Mouse (Mus musculus): ENCODE results near the gene Olfr420. TPM values are rescaled to one million over a fixed set of nuclear protein-coding genes. Genes with fewer than 3 reads are reported as not detected.

Olfr420 gene
- not detected in 2 replicates for polyA plus RNA-seq (2011; ENCODE audit: insufficient read depth, insufficient read length, low replicate concordance, missing spikeins)

GRCm38 (mm10) chr1:174155333-174155732, at the start of gene Olfr420:
TSS of gene Olfr420 (plus strand) at chr1:174155633.
- no peaks in the 10 kb centered on the region for H3K4me1 ChIP-seq (ENCODE audit: control insufficient read depth, insufficient read depth, low read length)
- H3K27ac ChIP-seq (ENCODE audit: control insufficient read depth, insufficient read depth, low read depth, low read length, poor library complexity), result no peak within 1 kb of the TSS
- WGBS, result 80% methylated on average over 1 of the region's 1 CpGs
- no peak within 1 kb of the TSS for H3K4me3 ChIP-seq (replicated peaks; ENCODE audit: control insufficient read depth, low read depth, low read length)
- TF ChIP-seq CTCF (IDR thresholded peaks at IDR 0.05; ENCODE audit: control insufficient read depth, insufficient read depth, low read length) (no peak), POLR2A (IDR thresholded peaks at IDR 0.05; ENCODE audit: borderline replicate concordance, control insufficient read depth, low read depth, low read length) (no peak)

- WGBS, result 66% methylated on average over 2 of the region's 2 CpGs
- Histone ChIP-seq H3K4me3 (replicated peaks; ENCODE audit: control insufficient read depth, low read depth, low read length) (no peak within 1 kb of the TSS), H3K4me1 (ENCODE audit: control insufficient read depth, insufficient read depth, low read length) (no peaks in the 10 kb centered on the region), H3K27ac (ENCODE audit: control insufficient read depth, insufficient read depth, low read depth, low read length, poor library complexity) (no peak within 1 kb of the TSS)
- no peak for TF ChIP-seq POLR2A (IDR thresholded peaks at IDR 0.05; ENCODE audit: borderline replicate concordance, control insufficient read depth, low read depth, low read length)
- no peak for TF ChIP-seq CTCF (IDR thresholded peaks at IDR 0.05; ENCODE audit: control insufficient read depth, insufficient read depth, low read length)
These were observed 34.4 kb upstream of the Olfr420 start, which contains the start of gene Olfr231 for GRCm38 (mm10) chr1:174121062-174121461. TSS of gene Olfr231 (minus strand) at chr1:174121162.

GRCm38 (mm10) chr1:174131217-174131616, 24.2 kb upstream of the Olfr420 start, which contains the start of gene Olfr424:
TSS of gene Olfr424 (plus strand) at chr1:174131517.
- TF ChIP-seq POLR2A (IDR thresholded peaks at IDR 0.05; ENCODE audit: borderline replicate concordance, control insufficient read depth, low read depth, low read length) (no peak), CTCF (IDR thresholded peaks at IDR 0.05; ENCODE audit: control insufficient read depth, insufficient read depth, low read length) (no peak)
- Histone ChIP-seq H3K4me1 (ENCODE audit: control insufficient read depth, insufficient read depth, low read length) (no peaks in the 10 kb centered on the region), H3K27ac (ENCODE audit: control insufficient read depth, insufficient read depth, low read depth, low read length, poor library complexity) (no peak within 1 kb of the TSS), H3K4me3 (replicated peaks; ENCODE audit: control insufficient read depth, low read depth, low read length) (no peak within 1 kb of the TSS)
- WGBS, result 81% methylated on average over 3 of the region's 3 CpGs

- Histone ChIP-seq H3K4me3 (replicated peaks; ENCODE audit: control insufficient read depth, low read depth, low read length) (no peak overlapping the region), H3K4me1 (ENCODE audit: control insufficient read depth, insufficient read depth, low read length) (no peaks in the 10 kb centered on the region), H3K27ac (ENCODE audit: control insufficient read depth, insufficient read depth, low read depth, low read length, poor library complexity) (no peak overlapping the region)
- 81% methylated on average over 3 of the region's 3 CpGs for WGBS
- TF ChIP-seq CTCF (IDR thresholded peaks at IDR 0.05; ENCODE audit: control insufficient read depth, insufficient read depth, low read length) (no peak), POLR2A (IDR thresholded peaks at IDR 0.05; ENCODE audit: borderline replicate concordance, control insufficient read depth, low read depth, low read length) (no peak)
These were observed 23.4 kb upstream of the Olfr420 start for GRCm38 (mm10) chr1:174131999-174132398.

- H3K4me1 ChIP-seq (ENCODE audit: control insufficient read depth, insufficient read depth, low read length), result no peaks in the 10 kb centered on the region
- no peak overlapping the region for H3K27ac ChIP-seq (ENCODE audit: control insufficient read depth, insufficient read depth, low read depth, low read length, poor library complexity)
- WGBS, result 8% methylated on average over 2 of the region's 2 CpGs
- TF ChIP-seq POLR2A (IDR thresholded peaks at IDR 0.05; ENCODE audit: borderline replicate concordance, control insufficient read depth, low read depth, low read length) (no peak), CTCF (IDR thresholded peaks at IDR 0.05; ENCODE audit: control insufficient read depth, insufficient read depth, low read length) (no peak)
- H3K4me3 ChIP-seq (replicated peaks; ENCODE audit: control insufficient read depth, low read depth, low read length), result no peak overlapping the region
These were observed 14.0 kb upstream of the Olfr420 start for GRCm38 (mm10) chr1:174141384-174141783.

- WGBS, result 87% methylated on average over 1 of the region's 1 CpGs
- Histone ChIP-seq H3K27ac (ENCODE audit: control insufficient read depth, insufficient read depth, low read depth, low read length, poor library complexity) (no peak overlapping the region), H3K4me3 (replicated peaks; ENCODE audit: control insufficient read depth, low read depth, low read length) (no peak overlapping the region), H3K4me1 (ENCODE audit: control insufficient read depth, insufficient read depth, low read length) (no peaks in the 10 kb centered on the region; the same call in 1 of the 2 replicates)
- TF ChIP-seq POLR2A (IDR thresholded peaks at IDR 0.05; ENCODE audit: borderline replicate concordance, control insufficient read depth, low read depth, low read length) (no peak), CTCF (IDR thresholded peaks at IDR 0.05; ENCODE audit: control insufficient read depth, insufficient read depth, low read length) (no peak)
These were observed 8.7 kb upstream of the Olfr420 start for GRCm38 (mm10) chr1:174146696-174147095.

GRCm38 (mm10) chr1:174149289-174149688, 6.1 kb upstream of the Olfr420 start:
- no peak overlapping the region for H3K27ac ChIP-seq (ENCODE audit: control insufficient read depth, insufficient read depth, low read depth, low read length, poor library complexity)
- H3K4me3 ChIP-seq (replicated peaks; ENCODE audit: control insufficient read depth, low read depth, low read length), result no peak overlapping the region
- 92% methylated on average over 2 of the region's 2 CpGs for WGBS
- H3K4me1 ChIP-seq (ENCODE audit: control insufficient read depth, insufficient read depth, low read length), result no peaks in the 10 kb centered on the region; the same call in 1 of the 2 replicates
- TF ChIP-seq CTCF (IDR thresholded peaks at IDR 0.05; ENCODE audit: control insufficient read depth, insufficient read depth, low read length) (no peak), POLR2A (IDR thresholded peaks at IDR 0.05; ENCODE audit: borderline replicate concordance, control insufficient read depth, low read depth, low read length) (no peak)

- no peak overlapping the region for H3K4me3 ChIP-seq (replicated peaks; ENCODE audit: control insufficient read depth, low read depth, low read length)
- no peak overlapping the region for H3K27ac ChIP-seq (ENCODE audit: control insufficient read depth, insufficient read depth, low read depth, low read length, poor library complexity)
- TF ChIP-seq POLR2A (IDR thresholded peaks at IDR 0.05; ENCODE audit: borderline replicate concordance, control insufficient read depth, low read depth, low read length) (no peak), CTCF (IDR thresholded peaks at IDR 0.05; ENCODE audit: control insufficient read depth, insufficient read depth, low read length) (no peak)
- 60% methylated on average over 3 of the region's 3 CpGs for WGBS
- no peaks in the 10 kb centered on the region for H3K4me1 ChIP-seq (ENCODE audit: control insufficient read depth, insufficient read depth, low read length)
These were observed 2.2 kb downstream of the Olfr420 start for GRCm38 (mm10) chr1:174157622-174158021.

- Histone ChIP-seq H3K27ac (ENCODE audit: control insufficient read depth, insufficient read depth, low read depth, low read length, poor library complexity) (no peak overlapping the region), H3K4me1 (ENCODE audit: control insufficient read depth, insufficient read depth, low read length) (no peaks in the 10 kb centered on the region), H3K4me3 (replicated peaks; ENCODE audit: control insufficient read depth, low read depth, low read length) (no peak overlapping the region)
- 60% methylated on average over 1 of the region's 1 CpGs for WGBS
- no peak for TF ChIP-seq POLR2A (IDR thresholded peaks at IDR 0.05; ENCODE audit: borderline replicate concordance, control insufficient read depth, low read depth, low read length)
- TF ChIP-seq CTCF (IDR thresholded peaks at IDR 0.05; ENCODE audit: control insufficient read depth, insufficient read depth, low read length), result no peak
These were observed 3.1 kb downstream of the Olfr420 start for GRCm38 (mm10) chr1:174158512-174158911.
